Mouse (Mus musculus): Measurements from ENCODE around the gene Agl. TPM values are rescaled to one million over a fixed set of nuclear protein-coding genes. Genes with fewer than 3 reads are reported as not detected.

Gene Agl
- polyA plus RNA-seq (2012; rRNA removed) = 8.0 and 8.9 TPM in 2 replicates

DNA sequence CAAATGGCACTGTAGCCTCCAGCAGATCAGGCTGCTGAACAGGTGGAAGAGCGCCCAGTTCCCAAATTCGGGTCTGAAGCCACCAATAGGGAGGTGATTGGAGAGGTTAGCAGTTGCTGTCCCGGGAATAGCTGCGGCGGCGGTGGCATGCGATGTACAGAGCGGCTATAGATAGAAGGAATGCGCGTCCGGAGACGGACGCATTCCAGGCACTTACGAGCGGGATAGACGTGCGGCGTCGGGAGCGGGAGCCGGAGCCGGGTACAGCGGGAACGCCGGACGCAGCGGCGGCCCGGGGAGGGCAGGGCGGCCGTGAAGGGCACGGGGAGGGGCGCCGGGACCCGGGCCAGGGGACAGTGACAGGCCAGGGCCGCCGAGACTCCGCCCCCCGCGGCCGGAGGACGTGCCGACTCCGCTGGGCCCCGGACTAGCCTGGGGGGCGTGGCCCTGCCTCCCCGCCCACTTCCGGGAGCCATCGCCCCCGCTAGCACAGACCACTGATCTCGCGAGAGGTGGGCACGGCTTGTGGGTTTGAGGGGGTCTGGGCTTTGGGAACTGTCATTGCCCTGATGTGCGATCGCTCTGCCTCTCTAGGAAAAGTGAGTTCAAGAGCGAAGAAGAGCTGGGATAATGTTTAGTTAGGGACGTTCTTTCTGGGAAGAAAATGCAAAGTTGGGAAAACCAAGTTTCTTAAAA lies at the start of gene Agl:
Gene Agl, minus strand, starts transcription at position 356 of the 696 bp plus-strand sequence.
- H3K27me3 ChIP-seq (ENCODE audit: control insufficient read depth, insufficient read depth, low read length) = no peaks in the 10 kb centered on the region
- DNase-seq = peak; percentile 95
- H3K4me3 ChIP-seq (ENCODE audit: control insufficient read depth, insufficient read depth, low read length) = peak within 1 kb of the TSS; percentile 74
- WGBS = under 1% methylated on average over 56 of the region's 57 CpGs
- H3K36me3 ChIP-seq (ENCODE audit: control insufficient read depth, insufficient read depth, low read length) = no peaks in the 10 kb centered on the region
- H3K4me1 ChIP-seq (replicated peaks; ENCODE audit: control insufficient read depth, insufficient read depth, low read length) = peaks cover 7% of the 10 kb centered on the region
- 0 out of 2 replicates have a peak within 1 kb of the TSS, but pooled peaks have one; percentile 17 for H3K27ac ChIP-seq (ENCODE audit: control insufficient read depth, insufficient read depth, low read length)
- peak; percentile 42; the same call in 1 of the 2 replicates for TF ChIP-seq CTCF (IDR thresholded peaks at IDR 0.05; ENCODE audit: borderline replicate concordance, control insufficient read depth, extremely low read depth, insufficient read depth, low read length, poor library complexity)
- peak; percentile 76 for TF ChIP-seq POLR2A (IDR thresholded peaks at IDR 0.05; ENCODE audit: control insufficient read depth, extremely low read depth, insufficient read depth, low read length, poor library complexity)

DNA sequence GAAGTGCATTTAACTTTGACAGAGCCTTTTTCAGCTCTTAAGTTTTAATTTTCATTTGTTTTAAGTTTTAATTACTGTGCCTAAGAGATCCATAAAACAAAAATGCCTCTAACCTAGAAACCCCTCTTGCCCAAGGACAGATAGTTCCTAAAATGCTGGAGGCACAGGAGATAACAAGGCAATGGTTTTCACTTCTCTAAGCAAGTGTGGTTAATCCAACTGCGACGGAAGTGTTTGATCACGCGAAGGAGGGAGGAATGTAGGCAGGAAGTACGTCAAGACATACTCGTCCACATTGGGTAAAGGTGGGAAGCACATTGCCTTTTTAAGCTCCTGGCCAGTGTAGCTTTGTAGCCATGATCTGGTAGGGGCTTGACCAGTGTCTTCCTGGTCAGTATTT lies 49.6 kb upstream of the Agl start:
- Histone ChIP-seq H3K4me1 (replicated peaks; ENCODE audit: control insufficient read depth, insufficient read depth, low read length) (peaks cover 3% of the 10 kb centered on the region; the same call in 1 of the 2 replicates), H3K36me3 (ENCODE audit: control insufficient read depth, insufficient read depth, low read length) (no peaks in the 10 kb centered on the region), H3K27me3 (ENCODE audit: control insufficient read depth, insufficient read depth, low read length) (no peaks in the 10 kb centered on the region), H3K4me3 (ENCODE audit: control insufficient read depth, insufficient read depth, low read length) (no peak overlapping the region), H3K27ac (ENCODE audit: control insufficient read depth, insufficient read depth, low read length) (no peak overlapping the region)
- no peak for DNase-seq
- TF ChIP-seq POLR2A (IDR thresholded peaks at IDR 0.05; ENCODE audit: control insufficient read depth, extremely low read depth, insufficient read depth, low read length, poor library complexity) (no peak), CTCF (IDR thresholded peaks at IDR 0.05; ENCODE audit: borderline replicate concordance, control insufficient read depth, extremely low read depth, insufficient read depth, low read length, poor library complexity) (no peak)
- 43% methylated on average over 6 of the region's 6 CpGs for WGBS

DNA sequence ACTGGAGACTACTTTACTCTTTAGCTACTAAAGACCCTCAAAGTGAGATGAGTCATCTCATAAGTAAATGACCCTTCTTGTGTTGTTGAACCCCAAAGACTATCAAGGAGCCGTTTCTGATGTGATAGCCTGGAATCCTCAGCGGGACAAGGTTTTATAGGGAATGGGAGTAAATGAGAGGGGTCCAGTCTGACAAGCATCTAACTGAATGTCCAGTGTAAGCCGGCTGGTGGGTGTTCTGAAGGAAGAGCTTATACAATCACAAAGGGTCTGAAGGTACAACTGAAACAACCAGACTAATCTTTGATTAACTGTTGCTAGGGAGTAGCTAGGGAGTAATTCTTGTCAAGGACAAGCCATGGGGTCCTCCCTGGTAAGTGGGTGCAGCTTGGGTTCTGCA lies 44.5 kb upstream of the Agl start:
- no peak for DNase-seq
- whole genome bisulfite sequencing = 97% methylated on average over 3 of the region's 3 CpGs
- H3K27ac ChIP-seq (ENCODE audit: control insufficient read depth, insufficient read depth, low read length) = no peak overlapping the region
- H3K36me3 ChIP-seq (ENCODE audit: control insufficient read depth, insufficient read depth, low read length) = no peaks in the 10 kb centered on the region
- H3K27me3 ChIP-seq (ENCODE audit: control insufficient read depth, insufficient read depth, low read length) = no peaks in the 10 kb centered on the region
- H3K4me3 ChIP-seq (ENCODE audit: control insufficient read depth, insufficient read depth, low read length) = no peak overlapping the region
- TF ChIP-seq POLR2A (IDR thresholded peaks at IDR 0.05; ENCODE audit: control insufficient read depth, extremely low read depth, insufficient read depth, low read length, poor library complexity) = no peak
- TF ChIP-seq CTCF (IDR thresholded peaks at IDR 0.05; ENCODE audit: borderline replicate concordance, control insufficient read depth, extremely low read depth, insufficient read depth, low read length, poor library complexity) = no peak
- peaks cover 3% of the 10 kb centered on the region; the same call in 1 of the 2 replicates for H3K4me1 ChIP-seq (replicated peaks; ENCODE audit: control insufficient read depth, insufficient read depth, low read length)

DNA sequence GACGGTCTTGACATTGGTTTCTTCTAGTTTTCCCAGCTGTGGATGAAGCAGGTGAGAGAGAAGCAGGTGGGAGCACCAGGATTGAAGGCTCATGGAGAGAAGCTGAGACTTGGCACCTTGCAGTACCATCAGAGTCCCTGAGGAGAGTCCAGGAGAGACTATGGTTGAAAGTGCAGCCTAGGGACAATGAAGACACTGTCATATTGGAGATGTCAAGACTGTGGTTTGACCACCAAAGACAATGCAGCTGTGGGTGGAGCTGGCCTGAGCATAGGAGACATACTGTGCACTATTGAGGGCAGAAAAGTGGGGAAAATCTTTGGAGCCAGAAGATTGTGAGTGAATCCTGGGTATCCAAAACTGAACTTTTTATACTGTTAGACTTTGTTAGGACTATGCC lies 42.4 kb upstream of the Agl start:
- 96% methylated on average over 1 of the region's 1 CpGs for WGBS
- DNase-seq = no peak
- Histone ChIP-seq H3K36me3 (ENCODE audit: control insufficient read depth, insufficient read depth, low read length) (no peaks in the 10 kb centered on the region), H3K4me1 (replicated peaks; ENCODE audit: control insufficient read depth, insufficient read depth, low read length) (no peaks in the 10 kb centered on the region), H3K27me3 (ENCODE audit: control insufficient read depth, insufficient read depth, low read length) (no peaks in the 10 kb centered on the region), H3K4me3 (ENCODE audit: control insufficient read depth, insufficient read depth, low read length) (no peak overlapping the region), H3K27ac (ENCODE audit: control insufficient read depth, insufficient read depth, low read length) (no peak overlapping the region)
- no peak for TF ChIP-seq POLR2A (IDR thresholded peaks at IDR 0.05; ENCODE audit: control insufficient read depth, extremely low read depth, insufficient read depth, low read length, poor library complexity)
- no peak for TF ChIP-seq CTCF (IDR thresholded peaks at IDR 0.05; ENCODE audit: borderline replicate concordance, control insufficient read depth, extremely low read depth, insufficient read depth, low read length, poor library complexity)

DNA sequence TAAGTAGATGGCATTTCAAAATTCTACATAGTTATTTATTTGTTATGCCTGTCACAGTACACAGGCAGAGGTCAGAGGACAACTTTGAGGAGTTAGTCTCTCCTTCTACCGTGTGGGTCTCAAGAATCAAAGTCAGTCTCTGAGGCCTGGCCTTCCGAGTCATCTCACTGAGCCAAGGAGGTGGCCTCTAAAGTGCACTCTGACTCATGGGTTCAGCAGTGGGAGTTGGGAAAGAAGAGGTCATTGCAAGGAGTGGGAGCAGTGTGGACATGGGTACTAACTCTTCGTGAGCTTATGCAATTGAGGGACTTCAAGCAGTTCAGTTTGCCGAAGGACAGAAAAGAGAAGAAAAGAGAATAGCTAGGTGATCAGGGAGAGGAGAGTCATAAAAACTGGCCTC lies 41.0 kb upstream of the Agl start:
- 94% methylated on average over 4 of the region's 4 CpGs for WGBS
- H3K4me3 ChIP-seq (ENCODE audit: control insufficient read depth, insufficient read depth, low read length) = no peak overlapping the region
- H3K36me3 ChIP-seq (ENCODE audit: control insufficient read depth, insufficient read depth, low read length) = no peaks in the 10 kb centered on the region
- no peak for DNase-seq
- no peaks in the 10 kb centered on the region for H3K27me3 ChIP-seq (ENCODE audit: control insufficient read depth, insufficient read depth, low read length)
- no peaks in the 10 kb centered on the region for H3K4me1 ChIP-seq (replicated peaks; ENCODE audit: control insufficient read depth, insufficient read depth, low read length)
- no peak overlapping the region for H3K27ac ChIP-seq (ENCODE audit: control insufficient read depth, insufficient read depth, low read length)
- no peak for TF ChIP-seq POLR2A (IDR thresholded peaks at IDR 0.05; ENCODE audit: control insufficient read depth, extremely low read depth, insufficient read depth, low read length, poor library complexity)
- TF ChIP-seq CTCF (IDR thresholded peaks at IDR 0.05; ENCODE audit: borderline replicate concordance, control insufficient read depth, extremely low read depth, insufficient read depth, low read length, poor library complexity) = no peak

DNA sequence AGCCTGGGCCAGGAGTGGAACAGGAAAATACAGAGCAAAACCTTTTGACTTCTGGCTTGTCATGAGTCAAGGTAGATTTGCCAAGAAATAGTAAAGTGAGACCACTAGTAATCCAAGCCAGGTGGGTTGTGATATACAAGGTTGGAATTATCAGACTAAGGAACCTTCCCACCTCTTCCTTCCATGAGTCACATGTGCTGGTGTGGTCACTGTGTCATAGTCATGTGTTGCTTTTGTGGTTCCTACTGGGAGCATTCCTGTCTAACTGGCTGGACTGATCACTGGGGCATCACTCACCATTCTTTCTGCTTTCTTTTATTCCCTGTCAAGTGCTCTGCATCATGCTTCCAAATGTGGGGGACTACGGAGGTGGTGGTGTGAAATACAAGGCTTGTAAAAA lies 40.1 kb upstream of the Agl start:
- Histone ChIP-seq H3K4me3 (ENCODE audit: control insufficient read depth, insufficient read depth, low read length) (no peak overlapping the region), H3K36me3 (ENCODE audit: control insufficient read depth, insufficient read depth, low read length) (no peaks in the 10 kb centered on the region), H3K27me3 (ENCODE audit: control insufficient read depth, insufficient read depth, low read length) (no peaks in the 10 kb centered on the region), H3K4me1 (replicated peaks; ENCODE audit: control insufficient read depth, insufficient read depth, low read length) (no peaks in the 10 kb centered on the region), H3K27ac (ENCODE audit: control insufficient read depth, insufficient read depth, low read length) (no peak overlapping the region)
- TF ChIP-seq CTCF (IDR thresholded peaks at IDR 0.05; ENCODE audit: borderline replicate concordance, control insufficient read depth, extremely low read depth, insufficient read depth, low read length, poor library complexity) = no peak
- no peak for DNase-seq
- WGBS = 91% methylated on average over 1 of the region's 1 CpGs

DNA sequence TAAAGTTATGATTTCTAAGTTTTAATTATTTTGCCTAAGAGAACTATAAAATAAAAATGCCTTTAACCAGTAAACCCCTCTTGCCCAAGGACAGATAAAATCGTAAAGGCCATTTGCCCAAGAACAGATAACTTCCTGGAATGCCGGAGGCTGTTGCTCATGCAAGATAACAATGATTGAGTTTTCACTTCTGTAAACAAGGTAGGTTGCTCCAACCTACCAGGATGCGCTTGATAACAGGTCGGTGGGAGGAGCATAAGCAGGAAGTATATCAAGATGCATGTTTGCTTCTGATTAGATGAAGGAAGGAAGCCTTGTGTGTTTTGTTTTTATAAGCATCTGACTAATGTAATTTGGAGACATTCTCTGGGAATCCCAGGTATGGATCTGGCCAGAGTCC lies 38.1 kb upstream of the Agl start:
- no peak overlapping the region for H3K27ac ChIP-seq (ENCODE audit: control insufficient read depth, insufficient read depth, low read length)
- no peak for DNase-seq
- WGBS = 85% methylated on average over 4 of the region's 4 CpGs
- H3K36me3 ChIP-seq (ENCODE audit: control insufficient read depth, insufficient read depth, low read length) = no peaks in the 10 kb centered on the region
- TF ChIP-seq POLR2A (IDR thresholded peaks at IDR 0.05; ENCODE audit: control insufficient read depth, extremely low read depth, insufficient read depth, low read length, poor library complexity) (no peak), CTCF (IDR thresholded peaks at IDR 0.05; ENCODE audit: borderline replicate concordance, control insufficient read depth, extremely low read depth, insufficient read depth, low read length, poor library complexity) (no peak)
- H3K27me3 ChIP-seq (ENCODE audit: control insufficient read depth, insufficient read depth, low read length) = no peaks in the 10 kb centered on the region
- H3K4me3 ChIP-seq (ENCODE audit: control insufficient read depth, insufficient read depth, low read length) = no peak overlapping the region
- H3K4me1 ChIP-seq (replicated peaks; ENCODE audit: control insufficient read depth, insufficient read depth, low read length) = no peaks in the 10 kb centered on the region

Measured in thymus, adult 2 months (tissue).